Mouse (Mus musculus) liver, embryonic 13.5 days (tissue): ENCODE results near the gene Slc12a8. TPM values are rescaled to one million over a fixed set of nuclear protein-coding genes. Genes with fewer than 3 reads are reported as not detected.

Experiments used
- ATAC-seq: fragments of 200-750 bp; cut with Nextera tagmentation; 2 replicates; pipeline ENCODE4 v1.8.0; 2017; ENCODE audit warnings: low read depth, mild to moderate bottlenecking, moderate number of reproducible peaks, moderate library complexity
- DNase-seq: peaks from one replicate; pipeline ENCODE4 v3.0.0; 2022
- H3K27ac ChIP-seq: fragments of 300-500 bp; sonication (generic); 2 replicates; pipeline ENCODE4 v1.5.1; 2015; ENCODE audit warnings: moderate library complexity, mild to moderate bottlenecking, inconsistent platforms
- H3K27me3 ChIP-seq: fragments of 300-500 bp; sonication (generic); 2 replicates; pipeline ENCODE4 v1.6.1; 2015; ENCODE audit warnings: mild to moderate bottlenecking, inconsistent platforms
- H3K36me3 ChIP-seq: fragments of 300-500 bp; sonication (generic); 2 replicates; pipeline ENCODE4 v1.6.1; 2015; ENCODE audit warnings: mild to moderate bottlenecking, inconsistent platforms
- H3K4me1 ChIP-seq: fragments of 300-500 bp; sonication (generic); replicated peaks from 2 replicates; pipeline ENCODE4 v1.6.1; 2015; ENCODE audit warnings: inconsistent platforms
- H3K4me2 ChIP-seq: fragments of 300-500 bp; sonication (generic); 2 replicates; pipeline ENCODE4 v1.6.1; 2015; ENCODE audit warnings: inconsistent platforms, mild to moderate bottlenecking, moderate library complexity
- H3K4me3 ChIP-seq: fragments of 300-500 bp; sonication (generic); replicated peaks from 2 replicates; pipeline ENCODE4 v1.5.1; 2015; ENCODE audit warnings: mild to moderate bottlenecking, inconsistent platforms
- H3K9ac ChIP-seq: fragments of 300-500 bp; sonication (generic); 2 replicates; pipeline ENCODE4 v1.6.1; 2015; ENCODE audit warnings: mild to moderate bottlenecking, inconsistent platforms
- H3K9me3 ChIP-seq: fragments of 300-500 bp; sonication (generic); replicated peaks from 2 replicates; pipeline ENCODE4 v1.6.1; 2016; ENCODE audit warnings: inconsistent platforms
- WGBS: fragments of 180-500 bp; shearing (Covaris S2); methylation state at CpG from one replicate; pipeline ENCODE4 v1.1.7; 2015; ENCODE audit not compliant: insufficient replicate concordance; 5-methylcytosine and 5-hydroxymethylcytosine counted together
- polyA plus RNA-seq: library from polyadenylated mRNA; unstranded; fragments of >200 nt; fragmentation: Nextera tagmentation; extraction: Ambion mirVana; gene quantifications from 2 replicates; pipeline ENCODE4 v1.2.1, GENCODE M21; 2015

Slc12a8 gene
- polyA plus RNA-seq, 1 experiment from 2014 or later: 0.06 TPM

DNA sequence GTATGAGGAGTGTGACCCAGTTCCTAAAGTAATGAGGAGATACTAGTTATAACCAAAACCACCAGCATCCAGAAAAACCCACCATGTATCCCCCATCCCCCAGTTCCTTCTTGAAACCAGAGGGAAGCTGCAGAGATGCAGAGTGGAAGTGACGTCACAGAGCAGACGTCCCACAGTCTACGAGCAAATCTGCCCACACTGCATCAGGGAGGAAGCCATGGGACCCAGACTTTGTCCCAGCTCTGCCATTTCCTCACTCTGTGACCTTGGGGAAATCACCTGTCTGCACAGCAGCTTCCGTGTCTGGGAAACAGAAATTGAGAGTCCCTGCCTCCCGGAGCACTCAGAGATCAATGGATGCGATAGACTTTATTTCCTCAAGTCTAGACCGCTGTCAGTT is 56.6 kb downstream of the Slc12a8 start:
- DNase-seq (no peak), ATAC-seq (no peak)
- Histone ChIP-seq H3K4me1 (0 out of 2 replicates have a peak, but pooled peaks cover 3% of the 10 kb centered on the region), H3K27ac (no peak overlapping the region), H3K9ac (no peak overlapping the region), H3K4me3 (no peak overlapping the region), H3K4me2 (no peak overlapping the region), H3K36me3 (no peaks in the 10 kb centered on the region), H3K9me3 (no peaks in the 10 kb centered on the region), H3K27me3 (no peaks in the 10 kb centered on the region)
- 42% methylated on average over 7 of the region's 7 CpGs for WGBS

DNA sequence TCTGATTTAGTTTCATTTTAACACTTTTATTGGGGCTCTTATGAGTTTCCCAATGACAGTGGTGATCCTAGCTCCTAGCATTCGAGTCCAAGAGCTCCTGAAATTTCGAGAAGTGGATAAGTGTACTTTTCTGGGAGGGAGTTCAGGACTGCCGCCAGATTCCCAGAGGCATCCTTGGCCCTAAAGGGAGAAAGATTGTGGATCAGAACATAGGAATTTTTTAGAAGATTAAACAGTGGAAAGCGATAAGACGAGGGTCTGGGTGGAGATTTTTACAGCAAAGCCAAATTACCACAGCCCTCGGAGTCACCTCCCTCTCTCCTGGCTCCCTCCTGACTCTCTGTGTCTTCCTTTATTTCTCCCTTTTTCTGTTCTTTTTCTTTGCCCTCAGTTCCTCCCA is 58.6 kb downstream of the Slc12a8 start:
- no peak overlapping the region for H3K27ac ChIP-seq
- WGBS: 67% methylated on average over 6 of the region's 6 CpGs
- no peaks in the 10 kb centered on the region for H3K9me3 ChIP-seq
- ATAC-seq (no peak), DNase-seq (no peak)
- no peak overlapping the region for H3K9ac ChIP-seq
- 0 out of 2 replicates have a peak, but pooled peaks cover 3% of the 10 kb centered on the region for H3K4me1 ChIP-seq
- no peak overlapping the region for H3K4me2 ChIP-seq
- no peaks in the 10 kb centered on the region for H3K27me3 ChIP-seq
- H3K36me3 ChIP-seq: no peaks in the 10 kb centered on the region
- no peak overlapping the region for H3K4me3 ChIP-seq

DNA sequence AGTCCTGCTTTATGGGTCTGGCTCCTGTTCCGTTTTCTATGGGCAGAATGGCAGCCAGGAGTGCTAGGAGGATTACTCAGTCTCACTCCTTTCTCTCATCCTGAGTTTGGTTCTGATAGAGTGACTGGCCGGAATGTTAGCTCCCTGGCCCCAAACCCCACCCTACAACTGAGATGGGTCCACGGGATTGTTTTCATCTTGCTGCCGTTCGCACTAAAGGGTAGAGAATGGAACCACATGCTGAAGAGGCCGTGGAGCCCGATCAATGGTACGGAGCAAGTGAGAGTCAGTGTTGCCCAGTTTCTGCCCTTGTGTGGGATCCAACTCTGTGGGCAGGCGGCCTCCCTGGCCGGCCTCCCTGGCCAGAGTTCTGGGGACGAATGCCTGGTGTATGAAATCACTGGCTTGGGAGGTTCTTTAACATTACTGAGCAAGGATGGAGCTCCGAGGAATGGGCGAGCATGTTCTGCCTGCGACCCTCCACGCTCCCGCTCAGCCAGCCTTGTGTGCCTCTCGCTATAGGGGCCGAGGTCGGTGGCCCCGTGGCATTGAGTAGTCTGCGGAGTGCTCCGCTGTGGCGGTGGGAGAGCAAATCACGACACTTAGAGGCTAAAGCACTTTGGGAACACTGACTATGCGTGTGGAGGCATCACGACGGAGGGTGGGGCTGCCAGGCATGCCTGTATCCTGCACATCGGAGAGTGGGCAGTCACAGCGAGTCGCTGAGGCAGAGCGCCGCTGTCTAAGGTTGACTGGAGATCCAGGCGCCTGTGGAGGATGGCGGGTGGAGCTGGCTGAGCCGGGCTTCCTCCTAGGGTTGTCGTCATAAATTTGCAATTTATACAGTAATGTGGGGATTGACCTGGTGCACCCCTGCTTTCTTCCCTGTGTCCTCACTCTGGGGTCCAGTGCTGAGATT is 59.4 kb downstream of the Slc12a8 start:
- DNase-seq: no peak
- 0 out of 2 replicates have a peak, but pooled peaks cover 3% of the 10 kb centered on the region for H3K4me1 ChIP-seq
- no peaks in the 10 kb centered on the region for H3K36me3 ChIP-seq
- H3K4me3 ChIP-seq: no peak overlapping the region
- ATAC-seq: no peak
- 66% methylated on average over 36 of the region's 36 CpGs for WGBS
- no peaks in the 10 kb centered on the region for H3K27me3 ChIP-seq
- no peaks in the 10 kb centered on the region for H3K9me3 ChIP-seq
- no peak overlapping the region for H3K4me2 ChIP-seq
- H3K27ac ChIP-seq: no peak overlapping the region
- no peak overlapping the region for H3K9ac ChIP-seq

DNA sequence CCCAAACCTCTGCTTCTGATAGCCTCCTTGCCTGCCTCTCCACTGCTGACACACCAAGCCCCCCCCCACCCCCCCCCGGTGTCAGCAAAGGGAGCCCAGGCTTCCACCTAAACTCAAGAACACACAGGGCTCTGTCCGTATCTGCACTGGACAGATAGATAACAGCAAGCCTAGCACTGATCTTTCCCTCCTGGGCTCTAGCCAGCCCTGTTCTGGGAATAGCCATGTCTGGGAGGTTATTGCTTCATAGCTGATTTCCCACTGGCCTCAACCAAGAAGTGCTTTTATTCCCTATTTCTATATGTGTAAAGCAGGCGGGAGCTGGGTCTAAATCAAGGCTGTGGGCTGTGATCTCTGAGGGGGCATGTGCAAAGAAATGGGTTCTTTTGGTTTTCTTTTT is 61.3 kb downstream of the Slc12a8 start:
- H3K36me3 ChIP-seq: no peaks in the 10 kb centered on the region
- no peak overlapping the region for H3K4me2 ChIP-seq
- no peak overlapping the region for H3K27ac ChIP-seq
- 53% methylated on average over 3 of the region's 3 CpGs for WGBS
- H3K9ac ChIP-seq: no peak overlapping the region
- H3K27me3 ChIP-seq: peaks cover 2% of the 10 kb centered on the region
- DNase-seq (no peak), ATAC-seq (no peak)
- no peaks in the 10 kb centered on the region for H3K9me3 ChIP-seq
- H3K4me1 ChIP-seq: peaks cover 4% of the 10 kb centered on the region
- no peak overlapping the region for H3K4me3 ChIP-seq

DNA sequence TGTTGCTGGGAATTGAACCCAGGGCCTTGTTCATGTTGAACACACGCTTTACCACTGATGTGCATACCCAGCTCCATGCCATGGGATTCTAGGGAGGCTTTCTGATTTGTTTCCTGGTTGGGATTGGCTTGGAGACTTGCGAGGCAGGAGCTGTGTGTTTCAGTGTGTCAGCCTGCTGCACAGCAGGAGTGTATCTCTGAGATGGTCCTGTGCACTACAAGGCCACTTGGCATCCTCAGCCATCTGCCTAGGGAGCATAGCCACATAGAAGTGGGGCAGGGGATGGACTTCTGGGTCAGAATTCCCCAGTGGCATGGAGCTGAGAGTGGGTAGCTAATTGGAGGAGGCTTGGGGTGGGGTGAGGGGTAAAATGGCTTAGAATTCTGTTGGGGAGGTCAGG is 63.2 kb downstream of the Slc12a8 start:
- H3K4me2 ChIP-seq: no peak overlapping the region
- H3K36me3 ChIP-seq: no peaks in the 10 kb centered on the region
- H3K4me1 ChIP-seq: peaks cover 5% of the 10 kb centered on the region
- H3K4me3 ChIP-seq: no peak overlapping the region
- H3K9me3 ChIP-seq: no peaks in the 10 kb centered on the region
- ATAC-seq: no peak
- no peak overlapping the region for H3K27ac ChIP-seq
- WGBS: 52% methylated on average over 2 of the region's 2 CpGs
- peaks cover 20% of the 10 kb centered on the region for H3K27me3 ChIP-seq
- H3K9ac ChIP-seq: no peak overlapping the region
- no peak for DNase-seq

DNA sequence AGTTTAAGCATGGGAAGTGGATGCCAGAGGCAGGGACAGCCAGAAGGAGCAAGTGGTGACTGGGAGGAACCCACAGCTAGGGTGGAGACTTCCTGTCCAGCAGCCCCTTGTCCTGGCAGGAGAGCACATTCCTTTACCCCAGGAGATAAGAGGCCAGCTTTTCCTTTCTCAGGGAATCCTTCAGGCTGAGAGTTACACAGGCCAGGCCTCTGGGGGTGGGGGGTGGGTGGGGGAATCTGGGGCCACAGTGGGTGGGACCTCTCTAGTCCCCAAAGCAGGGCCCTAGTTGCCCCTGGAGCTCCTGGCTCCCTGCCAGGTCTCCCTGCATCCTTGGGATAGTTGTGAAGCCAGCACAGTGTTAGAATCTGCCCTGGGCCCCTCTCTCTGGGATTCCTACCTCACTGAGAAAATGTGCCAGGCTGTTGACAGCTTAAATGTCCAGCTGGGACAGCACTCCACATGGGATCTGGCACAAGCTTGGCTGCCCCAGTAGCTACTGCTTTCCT is 63.7 kb downstream of the Slc12a8 start:
- H3K9me3 ChIP-seq: no peaks in the 10 kb centered on the region
- peak overlapping the region; percentile 64 for H3K27ac ChIP-seq
- no peak overlapping the region for H3K9ac ChIP-seq
- H3K36me3 ChIP-seq: no peaks in the 10 kb centered on the region
- H3K4me1 ChIP-seq: peaks cover 5% of the 10 kb centered on the region
- no peak overlapping the region for H3K4me3 ChIP-seq
- peaks cover 20% of the 10 kb centered on the region for H3K27me3 ChIP-seq
- DNase-seq (no peak), ATAC-seq (0 out of 2 replicates have a peak, but pooled peaks have one; percentile 29)
- H3K4me2 ChIP-seq: no peak overlapping the region

DNA sequence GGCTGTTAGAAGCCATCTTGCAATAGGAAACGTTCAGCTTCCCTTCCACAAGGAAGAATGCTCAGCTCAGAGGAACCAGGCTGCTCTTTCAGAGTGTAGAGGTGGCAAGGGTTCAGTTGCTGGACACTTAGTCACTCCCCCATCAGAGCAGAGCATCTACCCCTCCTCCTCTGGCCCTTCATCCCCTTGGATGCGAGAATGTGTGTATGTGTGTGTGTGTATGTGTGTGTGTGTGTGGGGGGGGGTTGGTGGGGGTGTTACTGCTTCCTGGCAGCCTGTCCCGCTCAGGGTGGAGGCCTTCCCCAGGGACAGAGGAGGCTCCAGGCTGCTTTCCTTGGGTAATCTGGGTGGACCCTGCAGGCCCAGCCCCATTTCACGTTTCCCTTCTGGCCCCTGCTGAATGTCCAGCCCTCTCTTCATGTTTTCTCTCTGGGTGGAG is 64.6 kb downstream of the Slc12a8 start:
- Histone ChIP-seq H3K27me3 (peaks cover 20% of the 10 kb centered on the region), H3K4me3 (no peak overlapping the region), H3K9me3 (no peaks in the 10 kb centered on the region), H3K36me3 (no peaks in the 10 kb centered on the region), H3K4me1 (peaks cover 5% of the 10 kb centered on the region), H3K4me2 (no peak overlapping the region), H3K9ac (no peak overlapping the region), H3K27ac (0 out of 2 replicates have a peak overlapping the region, but pooled peaks have one; percentile 64)
- DNase-seq (no peak), ATAC-seq (no peak)
- 39% methylated on average over 3 of the region's 4 CpGs for WGBS

DNA sequence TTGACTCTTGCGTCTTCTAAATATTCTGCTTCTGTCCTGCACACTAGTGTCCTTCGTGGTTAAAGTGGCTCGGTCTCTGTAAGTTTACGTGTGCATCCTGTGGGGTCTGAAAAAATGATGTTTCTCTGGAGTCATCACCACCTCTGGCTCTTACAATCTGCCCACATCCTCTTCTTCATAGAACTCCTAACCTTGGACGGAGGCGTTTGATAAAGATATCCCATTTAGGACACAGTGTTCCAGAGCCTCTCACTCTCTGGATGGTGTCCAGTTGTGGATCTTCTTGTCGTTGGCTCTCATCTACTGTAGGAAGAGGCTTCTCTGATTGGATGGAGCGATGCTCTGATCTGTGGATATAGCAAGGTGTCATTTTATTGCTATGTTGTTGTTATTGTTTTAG is 65.4 kb downstream of the Slc12a8 start:
- Histone ChIP-seq H3K36me3 (no peaks in the 10 kb centered on the region), H3K9me3 (no peaks in the 10 kb centered on the region), H3K4me2 (no peak overlapping the region), H3K27me3 (peaks cover 20% of the 10 kb centered on the region), H3K4me3 (no peak overlapping the region), H3K27ac (no peak overlapping the region), H3K9ac (no peak overlapping the region), H3K4me1 (peaks cover 5% of the 10 kb centered on the region)
- 58% methylated on average over 8 of the region's 8 CpGs for WGBS
- no peak for DNase-seq
- ATAC-seq: no peak

DNA sequence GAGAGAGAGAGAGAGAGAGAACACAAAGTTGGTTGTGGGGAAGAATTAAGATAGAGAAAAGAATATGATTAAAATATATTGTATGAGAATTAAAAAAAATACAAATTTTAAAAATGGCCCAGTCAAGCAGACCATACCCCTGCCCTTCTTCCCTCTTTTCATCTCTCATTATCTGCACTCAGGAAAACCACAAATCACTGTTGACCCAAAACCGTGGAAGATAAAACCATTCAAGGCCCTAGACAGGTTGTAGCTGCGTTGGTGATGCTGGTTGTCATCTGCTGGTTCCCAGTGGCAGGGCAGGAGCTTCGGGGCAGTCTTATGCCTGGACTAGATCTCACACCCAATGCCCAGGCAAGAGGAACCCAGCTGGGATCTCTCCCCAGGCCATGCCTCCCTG is 66.2 kb downstream of the Slc12a8 start:
- Histone ChIP-seq H3K9ac (no peak overlapping the region), H3K27me3 (peaks cover 20% of the 10 kb centered on the region), H3K4me2 (peak overlapping the region; percentile 47; the same call in 1 of the 2 replicates), H3K4me3 (no peak overlapping the region), H3K36me3 (no peaks in the 10 kb centered on the region), H3K4me1 (peaks cover 5% of the 10 kb centered on the region), H3K9me3 (no peaks in the 10 kb centered on the region), H3K27ac (peak overlapping the region; percentile 23; the same call in 1 of the 2 replicates)
- 16% methylated on average over 3 of the region's 3 CpGs for WGBS
- DNase-seq (no peak), ATAC-seq (no peak)

DNA sequence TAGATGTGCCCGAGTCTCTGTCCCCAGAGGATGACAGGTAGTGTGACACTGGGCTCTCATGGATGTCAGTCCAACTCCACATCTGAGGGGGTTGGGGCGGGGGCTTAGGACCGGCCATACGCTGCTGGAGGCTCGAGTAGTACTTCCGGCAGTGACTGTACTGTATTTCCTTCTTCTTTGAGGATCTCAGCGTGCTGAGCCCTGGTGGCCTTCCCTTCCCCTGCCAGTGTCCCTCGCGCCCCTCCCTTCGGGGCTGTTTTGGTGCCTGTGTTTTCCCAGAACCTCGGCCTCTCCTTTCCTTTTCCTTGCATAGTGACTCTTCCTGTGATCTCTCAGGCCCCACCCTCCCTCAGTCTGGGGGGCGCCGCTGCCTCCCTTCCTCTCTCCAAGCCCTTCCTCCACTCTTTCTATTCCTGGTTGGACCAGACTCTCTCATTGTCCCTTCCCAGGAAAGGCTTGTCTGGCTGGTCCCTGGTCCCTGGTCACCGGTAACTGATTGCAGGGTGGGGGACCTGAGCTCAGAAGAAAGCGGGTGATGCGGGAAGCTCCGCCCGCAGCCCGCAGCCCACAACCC is 66.8 kb downstream of the Slc12a8 start:
- DNase-seq (no peak), ATAC-seq (no peak)
- peaks cover 5% of the 10 kb centered on the region for H3K4me1 ChIP-seq
- H3K27me3 ChIP-seq: peaks cover 20% of the 10 kb centered on the region
- 0 out of 2 replicates have a peak overlapping the region, but pooled peaks have one; percentile 12 for H3K4me3 ChIP-seq
- H3K9me3 ChIP-seq: no peaks in the 10 kb centered on the region
- H3K9ac ChIP-seq: no peak overlapping the region
- H3K27ac ChIP-seq: peak overlapping the region; percentile 65
- H3K36me3 ChIP-seq: no peaks in the 10 kb centered on the region
- 7% methylated on average over 19 of the region's 19 CpGs for WGBS
- H3K4me2 ChIP-seq: peak overlapping the region; percentile 47

DNA sequence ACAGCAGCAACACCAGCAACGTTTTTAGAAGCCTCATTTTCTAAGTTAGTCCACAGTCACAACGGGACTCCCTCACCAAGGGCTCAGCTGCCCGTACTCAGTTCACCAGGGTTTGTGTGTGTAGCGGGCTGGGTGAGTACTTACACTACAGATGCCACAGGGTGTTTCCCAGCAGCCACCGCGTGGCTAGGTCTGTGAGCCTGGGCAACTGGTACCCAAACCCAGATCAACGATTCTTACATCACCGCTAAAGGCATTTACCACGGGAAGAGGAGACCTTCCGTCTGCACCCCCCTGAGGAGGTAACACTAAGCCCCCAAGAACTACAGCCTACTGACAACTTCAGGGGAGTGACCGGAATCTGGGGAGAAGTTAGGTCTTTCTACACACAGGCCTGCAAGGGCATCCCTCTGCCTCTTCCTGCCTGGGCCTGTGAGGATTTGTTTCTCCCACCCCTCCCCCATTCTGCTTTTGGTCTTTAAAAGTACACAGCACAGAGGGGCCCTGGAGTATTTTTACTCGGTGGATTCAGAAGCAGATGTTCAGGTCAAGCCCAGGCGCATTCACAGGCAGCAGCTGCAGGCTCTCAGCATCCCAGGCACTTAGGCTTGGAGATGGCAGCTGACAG is 67.4 kb downstream of the Slc12a8 start:
- Histone ChIP-seq H3K4me2 (peak overlapping the region; percentile 47), H3K9ac (no peak overlapping the region), H3K27me3 (peaks cover 20% of the 10 kb centered on the region), H3K9me3 (no peaks in the 10 kb centered on the region), H3K36me3 (no peaks in the 10 kb centered on the region), H3K4me3 (0 out of 2 replicates have a peak overlapping the region, but pooled peaks have one; percentile 12), H3K4me1 (peaks cover 5% of the 10 kb centered on the region), H3K27ac (peak overlapping the region; percentile 65)
- WGBS: 14% methylated on average over 13 of the region's 13 CpGs
- no peak for ATAC-seq
- no peak for DNase-seq
